ENCODE assay signal across 10 mouse cellular contexts in the genomic region with DNA sequence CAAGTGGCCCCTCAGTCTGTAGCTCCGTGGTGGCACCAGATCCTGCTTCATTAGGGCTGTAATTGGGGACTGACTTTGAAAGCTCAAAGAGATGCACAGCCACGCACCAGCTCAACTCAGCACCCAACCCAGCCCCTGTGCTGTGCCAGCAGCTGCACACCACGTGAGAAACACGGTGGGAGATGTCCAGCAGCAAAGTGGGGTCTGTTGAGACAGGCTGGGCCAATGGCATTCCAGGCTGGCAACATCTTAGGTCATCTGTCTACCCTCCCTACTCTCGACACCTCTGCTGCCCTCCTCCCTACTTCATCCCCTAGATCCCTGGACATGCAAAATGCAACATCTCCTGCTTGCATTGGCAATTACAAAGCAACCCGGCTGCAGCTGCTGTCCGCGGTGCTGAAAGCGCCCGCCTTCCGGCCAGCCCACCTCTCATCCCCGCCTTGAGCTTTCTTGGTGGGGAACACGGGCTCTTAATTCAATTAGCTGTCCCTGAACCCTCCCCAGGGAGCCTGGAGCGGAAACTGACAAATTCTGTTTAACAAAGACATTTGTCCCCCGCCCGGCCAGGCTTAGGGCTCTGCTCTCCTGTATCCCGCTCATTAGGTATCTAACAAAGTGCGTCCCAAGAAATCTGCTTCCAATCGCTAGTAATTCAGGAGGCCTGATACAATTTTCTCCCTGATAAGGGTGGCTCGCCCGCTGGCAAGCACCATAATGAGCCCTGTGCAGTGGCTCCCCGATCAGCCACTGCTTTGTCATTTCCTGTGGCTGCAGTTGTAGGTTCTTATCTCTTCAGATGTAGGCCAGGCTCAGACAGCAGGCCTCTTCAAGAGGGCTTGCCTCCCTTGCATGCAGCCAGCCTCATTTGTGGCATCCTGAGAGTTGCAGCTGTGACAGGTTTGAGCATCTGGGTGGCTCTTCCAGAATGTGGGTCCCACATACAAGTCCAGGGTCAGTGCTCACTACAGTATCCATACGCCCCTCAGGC. TPM values are rescaled to one million over a fixed set of nuclear protein-coding genes. Genes with fewer than 3 reads are reported as not detected.
A peak's percentile ranks its signal among the peaks of the same experiment; 100 is the strongest.
DNase-seq lines count a peak whose midpoint lies in the region; ATAC-seq and TF ChIP-seq lines count a peak whose summit lies in the region.
"Had no signal": no experiment of that assay in that cellular context is flagged by ENCODE, and none has a peak within 500 bp of the region (broad histone marks: within the 10 kb centered on the region; RNA-seq: fewer than 3 reads in every experiment).

No protein-coding gene starts in this region.

- DNase-seq in adrenal gland, adult 18-20 months (ENCODE audit: low spot score in 2 of 2), result peak; percentile 28 to 53
- peak; percentile 71 for DNase-seq in limb, embryonic 14.5 days (ENCODE audit: low spot score)
- no peak for DNase-seq in cerebellum, adult 2 months
- DNase-seq in right cerebral cortex, postnatal 25 days, result no peak

- peak overlapping the region; percentile 60 for H3K4me3 ChIP-seq in megakaryocyte, embryonic 14.5 days (replicated peaks)
- H3K4me3 ChIP-seq in forebrain, embryonic 16.5 days (replicated peaks; ENCODE audit: low read length), result no peak overlapping the region
- H3K4me3 ChIP-seq in limb, embryonic 14.5 days (replicated peaks; ENCODE audit: low read length), result no peak overlapping the region
- no peak overlapping the region for H3K4me3 ChIP-seq in neural tube, embryonic 14.5 days (ENCODE audit: low read depth, low read length)
- H3K4me3 ChIP-seq in cerebellum, adult 2 months (replicated peaks; ENCODE audit: insufficient read depth, low read depth, low read length), result no peak overlapping the region
- H3K4me3 ChIP-seq: limb, embryonic 13.5 days had no signal

- no peaks in the 10 kb centered on the region for H3K9me3 ChIP-seq in megakaryocyte, embryonic 14.5 days
- no peaks in the 10 kb centered on the region for H3K9me3 ChIP-seq in forebrain, embryonic 16.5 days (ENCODE audit: control insufficient read depth, low read length)
- H3K9me3 ChIP-seq in limb, embryonic 14.5 days (ENCODE audit: control insufficient read depth, low read length), result no peaks in the 10 kb centered on the region
- H3K9me3 ChIP-seq in neural tube, embryonic 14.5 days (ENCODE audit: control insufficient read depth, low read length), result no peaks in the 10 kb centered on the region
- H3K9me3 ChIP-seq: limb, embryonic 13.5 days had no signal

- no peak for TF ChIP-seq POLR2A in limb, embryonic 14.5 days (IDR thresholded peaks at IDR 0.05; ENCODE audit: borderline replicate concordance, extremely low read depth, insufficient read depth, insufficient read length)
- no peak for TF ChIP-seq POLR2A in cerebellum, adult 2 months (IDR thresholded peaks at IDR 0.05; ENCODE audit: borderline replicate concordance, insufficient read depth, low read length)

- WGBS in forebrain, embryonic 16.5 days, result 9% methylated on average over 23 of the region's 23 CpGs
- WGBS in limb, embryonic 14.5 days, result 8% methylated on average over 23 of the region's 23 CpGs
- 10% methylated on average over 23 of the region's 23 CpGs for WGBS in neural tube, embryonic 14.5 days
- 79% methylated on average over 23 of the region's 23 CpGs for WGBS in cerebellum, adult 2 months

- H3K4me2 ChIP-seq in forebrain, embryonic 16.5 days (ENCODE audit: low read length), result no peak overlapping the region
- H3K4me2 ChIP-seq in limb, embryonic 14.5 days (replicated peaks; ENCODE audit: low read depth, low read length, severe bottlenecking), result no peak overlapping the region
- H3K4me2 ChIP-seq in neural tube, embryonic 14.5 days (ENCODE audit: low read depth, low read length), result no peak overlapping the region
- H3K4me2 ChIP-seq: limb, embryonic 13.5 days had no signal

- no peak for ATAC-seq in megakaryocyte, adult 5-6 weeks (ENCODE audit: poor library complexity, severe bottlenecking)
- peak; percentile 58 for ATAC-seq in forebrain, embryonic 16.5 days
- ATAC-seq in limb, embryonic 14.5 days (ENCODE audit: low FRiP score, low read depth), result no peak
- 0 out of 2 replicates have a peak, but pooled peaks have one; percentile 47 for ATAC-seq in neural tube, embryonic 14.5 days (ENCODE audit: low read depth)

- peaks cover 83% of the 10 kb centered on the region for H3K27me3 ChIP-seq in megakaryocyte, embryonic 14.5 days (replicated peaks)
- H3K27me3 ChIP-seq in forebrain, embryonic 16.5 days (replicated peaks; ENCODE audit: control insufficient read depth, insufficient read depth, low read length), result no peaks in the 10 kb centered on the region
- no peaks in the 10 kb centered on the region for H3K27me3 ChIP-seq in limb, embryonic 14.5 days (ENCODE audit: control insufficient read depth, insufficient read depth, low read length)
- no peaks in the 10 kb centered on the region for H3K27me3 ChIP-seq in neural tube, embryonic 14.5 days (ENCODE audit: control insufficient read depth, insufficient read depth, low read length)
- H3K27me3 ChIP-seq in cerebellum, adult 2 months (ENCODE audit: control insufficient read depth, insufficient read depth, low read length), result no peaks in the 10 kb centered on the region

- no peaks in the 10 kb centered on the region for H3K36me3 ChIP-seq in megakaryocyte, embryonic 14.5 days (replicated peaks; ENCODE audit: low read length)
- no peaks in the 10 kb centered on the region for H3K36me3 ChIP-seq in forebrain, embryonic 16.5 days (ENCODE audit: control insufficient read depth, insufficient read depth)
- H3K36me3 ChIP-seq in limb, embryonic 14.5 days (ENCODE audit: control insufficient read depth, insufficient read depth, low read length), result no peaks in the 10 kb centered on the region
- H3K36me3 ChIP-seq in neural tube, embryonic 14.5 days (ENCODE audit: control insufficient read depth, insufficient read depth, low read length), result no peaks in the 10 kb centered on the region
- H3K36me3 ChIP-seq: limb, embryonic 13.5 days had no signal

- peak overlapping the region; percentile 62 for H3K27ac ChIP-seq in forebrain, embryonic 16.5 days (ENCODE audit: low read length)
- H3K27ac ChIP-seq in limb, embryonic 14.5 days (replicated peaks; ENCODE audit: low read depth, low read length), result no peak overlapping the region
- H3K27ac ChIP-seq in neural tube, embryonic 14.5 days (ENCODE audit: low read depth, low read length), result no peak overlapping the region
- H3K27ac ChIP-seq in cerebellum, adult 2 months (ENCODE audit: insufficient read depth, low read length), result no peak overlapping the region
- H3K27ac ChIP-seq: limb, embryonic 13.5 days had no signal

- peaks cover 17% of the 10 kb centered on the region for H3K4me1 ChIP-seq in megakaryocyte, embryonic 14.5 days
- peaks cover 57% of the 10 kb centered on the region for H3K4me1 ChIP-seq in forebrain, embryonic 16.5 days (replicated peaks; ENCODE audit: control insufficient read depth, insufficient read depth, low read length)
- no peaks in the 10 kb centered on the region; the same call in 1 of the 2 replicates for H3K4me1 ChIP-seq in limb, embryonic 14.5 days (ENCODE audit: control insufficient read depth, insufficient read depth, low read length)
- H3K4me1 ChIP-seq in neural tube, embryonic 14.5 days (ENCODE audit: control insufficient read depth, insufficient read depth, low read length), result peaks cover 6% of the 10 kb centered on the region; the same call in 1 of the 2 replicates
- H3K4me1 ChIP-seq in cerebellum, adult 2 months (ENCODE audit: control insufficient read depth, insufficient read depth, low read length), result peaks cover 16% of the 10 kb centered on the region

- peak overlapping the region; percentile 41 for H3K9ac ChIP-seq in forebrain, embryonic 16.5 days (replicated peaks; ENCODE audit: low read depth, low read length)
- H3K9ac ChIP-seq in limb, embryonic 14.5 days (ENCODE audit: low read depth, low read length, severe bottlenecking), result no peak overlapping the region
- H3K9ac ChIP-seq in neural tube, embryonic 14.5 days (replicated peaks; ENCODE audit: low read depth, low read length), result no peak overlapping the region
- H3K9ac ChIP-seq: limb, embryonic 13.5 days had no signal

- TF ChIP-seq CTCF in cerebellum, adult 2 months (IDR thresholded peaks at IDR 0.05; ENCODE audit: borderline replicate concordance, insufficient read depth, low read depth, low read length), result no peak

RNA-seq across cellular contexts. Expression of a gene that starts 2.6 kb away (rescaled TPM):
- polyA plus RNA-seq in megakaryocyte, embryonic 14.5 days (2012; ENCODE audit: insufficient read depth, low replicate concordance), result not detected in 2 replicates
- not detected in 2 replicates for total RNA-seq in megakaryocyte, adult 5-6 weeks (2015)
- not detected in 2 replicates for total RNA-seq in megakaryocyte, adult 5-6 weeks (2017)
- total RNA-seq in adrenal gland, adult 18-20 months (2021), result 1 to 10 TPM; 1.1 to 1.5 TPM
- 9.2 and 11.7 TPM in 2 replicates for polyA plus RNA-seq in forebrain, embryonic 16.5 days (2015; fragmentation: Nextera tagmentation; extraction: Ambion mirVana)
- 22.0 and 33.8 TPM in 2 replicates for polyA plus RNA-seq in limb, embryonic 14.5 days (2012; rRNA removed)
- 13.1 and 16.6 TPM in 2 replicates for polyA plus RNA-seq in limb, embryonic 14.5 days (2014; fragmentation: Nextera tagmentation; extraction: Ambion mirVana)
- 6.0 and 28.4 TPM in 2 replicates for polyA plus RNA-seq in neural tube, embryonic 14.5 days (2014; fragmentation: Nextera tagmentation; extraction: Ambion mirVana)
- 2.8 and 3.9 TPM in 2 replicates for polyA plus RNA-seq in cerebellum, adult 2 months (2012; rRNA removed)

RNA-seq across cellular contexts. Expression of a gene that starts 54.8 kb away (rescaled TPM):
- 1.1 and 7.5 TPM in 2 replicates for polyA plus RNA-seq in megakaryocyte, embryonic 14.5 days (2012; ENCODE audit: insufficient read depth, low replicate concordance)
- 9.2 and 10.5 TPM in 2 replicates for total RNA-seq in megakaryocyte, adult 5-6 weeks (2015)
- total RNA-seq in megakaryocyte, adult 5-6 weeks (2017), result 8.3 and 9.7 TPM in 2 replicates
- 1,000 to 10,000 TPM; 6,431 to 6,741 TPM for total RNA-seq in adrenal gland, adult 18-20 months (2021)
- polyA plus RNA-seq in forebrain, embryonic 16.5 days (2015; fragmentation: Nextera tagmentation; extraction: Ambion mirVana), result 0.30 and 0.66 TPM in 2 replicates
- polyA plus RNA-seq in limb, embryonic 14.5 days (2012; rRNA removed), result 3.3 and 3.5 TPM in 2 replicates
- polyA plus RNA-seq in limb, embryonic 14.5 days (2014; fragmentation: Nextera tagmentation; extraction: Ambion mirVana), result 4.5 and 5.7 TPM in 2 replicates
- 0.43 and 0.71 TPM in 2 replicates for polyA plus RNA-seq in neural tube, embryonic 14.5 days (2014; fragmentation: Nextera tagmentation; extraction: Ambion mirVana)
- polyA plus RNA-seq in cerebellum, adult 2 months (2012; rRNA removed), result 3.6 and 3.7 TPM in 2 replicates

RNA-seq across cellular contexts. Expression of a gene that starts 57.7 kb away (rescaled TPM):
- polyA plus RNA-seq in megakaryocyte, embryonic 14.5 days (2012; ENCODE audit: insufficient read depth, low replicate concordance), result not detected in 2 replicates
- not detected in 2 replicates for total RNA-seq in megakaryocyte, adult 5-6 weeks (2015)
- total RNA-seq in megakaryocyte, adult 5-6 weeks (2017), result not detected in 2 replicates
- total RNA-seq in adrenal gland, adult 18-20 months (2021), result under 1 TPM; 0.22 to 0.80 TPM
- 0.51 and 0.79 TPM in 2 replicates for polyA plus RNA-seq in forebrain, embryonic 16.5 days (2015; fragmentation: Nextera tagmentation; extraction: Ambion mirVana)
- 0.11 and 0.24 TPM in 2 replicates for polyA plus RNA-seq in limb, embryonic 14.5 days (2012; rRNA removed)
- 0.44 TPM in 1 of 2 replicates, not detected in the other for polyA plus RNA-seq in limb, embryonic 14.5 days (2014; fragmentation: Nextera tagmentation; extraction: Ambion mirVana)
- 0.13 TPM in 1 of 2 replicates, not detected in the other for polyA plus RNA-seq in neural tube, embryonic 14.5 days (2014; fragmentation: Nextera tagmentation; extraction: Ambion mirVana)
- 0.59 and 1.1 TPM in 2 replicates for polyA plus RNA-seq in cerebellum, adult 2 months (2012; rRNA removed)
- polyA plus RNA-seq: stomach, embryonic 14.5 days had no signal

Comparison
In these comparisons a context has a peak if more than half of its experiments do, and no peak if none do; other contexts are left out.
1. ATAC-seq: peak in forebrain, embryonic 16.5 days (single experiment) and neural tube, embryonic 14.5 days (single experiment); none in megakaryocyte, adult 5-6 weeks (single experiment) and limb, embryonic 14.5 days (single experiment).
2. DNase-seq: peak in adrenal gland, adult 18-20 months (2 of 2) and limb, embryonic 14.5 days (single experiment); none in cerebellum, adult 2 months (0 of 2) and right cerebral cortex, postnatal 25 days (single experiment).